In genomic region chr4:134702981-134703834, GRCm38 (mm10) we compare ENCODE assay signal across 8 mouse cellular contexts. TPM values are rescaled to one million over a fixed set of nuclear protein-coding genes. Genes with fewer than 3 reads are reported as not detected.
DNase-seq lines count a peak whose midpoint lies in the region; ATAC-seq and TF ChIP-seq lines count a peak whose summit lies in the region.

No protein-coding gene starts in this region.

- no peak for TF ChIP-seq POLR2A in myocyte (IDR thresholded peaks at IDR 0.05; ENCODE audit: insufficient read length, low read depth)

- peaks cover 45% of the 10 kb centered on the region for H3K4me1 ChIP-seq in hindbrain, embryonic 13.5 days (replicated peaks)
- peaks cover 17% of the 10 kb centered on the region for H3K4me1 ChIP-seq in liver, embryonic 11.5 days (replicated peaks; ENCODE audit: control insufficient read depth, insufficient read depth, low read length)

- no peak; the same call in 1 of the 2 replicates for ATAC-seq in hindbrain, embryonic 13.5 days (ENCODE audit: low FRiP score)
- ATAC-seq in liver, embryonic 11.5 days (replicated peaks; ENCODE audit: low FRiP score) = no peak

- H3ac ChIP-seq in myocyte (ENCODE audit: control insufficient read depth, insufficient read length) = peak overlapping the region; percentile 54

- H3K9me3 ChIP-seq in hindbrain, embryonic 13.5 days = no peaks in the 10 kb centered on the region
- no peaks in the 10 kb centered on the region for H3K9me3 ChIP-seq in liver, embryonic 11.5 days (ENCODE audit: control insufficient read depth, low read length)

- H3K27me3 ChIP-seq in hindbrain, embryonic 13.5 days = peaks cover 31% of the 10 kb centered on the region
- H3K27me3 ChIP-seq in liver, embryonic 11.5 days (replicated peaks; ENCODE audit: control insufficient read depth, insufficient read depth, low read length) = peaks cover 27% of the 10 kb centered on the region
- no peaks in the 10 kb centered on the region for H3K27me3 ChIP-seq in myocyte (ENCODE audit: control insufficient read depth, insufficient read depth, insufficient read length)

- H3K4me2 ChIP-seq in hindbrain, embryonic 13.5 days = peak overlapping the region; percentile 98
- H3K4me2 ChIP-seq in liver, embryonic 11.5 days = peak overlapping the region; percentile 88
- peak overlapping the region; percentile 82 for H3K4me2 ChIP-seq in myocyte (ENCODE audit: low read depth)

- peak overlapping the region; percentile 84 for H3K27ac ChIP-seq in gastrocnemius, adult 2 months
- peak overlapping the region; percentile 58 for H3K27ac ChIP-seq in hindbrain, embryonic 13.5 days
- 0 out of 2 replicates have a peak overlapping the region, but pooled peaks have one; percentile 13 for H3K27ac ChIP-seq in liver, embryonic 11.5 days (ENCODE audit: low read depth, low read length)

- DNase-seq in ZHBTc4 (ENCODE audit: low read depth, low spot score) = peak; percentile 41
- peak; percentile 57 for DNase-seq in cerebellum, adult 11 months
- peak; percentile 62 for DNase-seq in gastrocnemius, adult 2 months
- DNase-seq in liver, embryonic 11.5 days (ENCODE audit: low spot score) = peak; percentile 61
- peak; percentile 17 to 24 for DNase-seq in thymus, adult 18-20 months
- DNase-seq in frontal cortex, postnatal 25 days (ENCODE audit: low spot score in 2 of 2) = no peak

- peaks cover 27% of the 10 kb centered on the region for H3K79me2 ChIP-seq in myocyte (ENCODE audit: control insufficient read depth, insufficient read depth)

- TF ChIP-seq CTCF in gastrocnemius, adult 2 months (IDR thresholded peaks at IDR 0.05) = no peak

- peak overlapping the region; percentile 80 for H3K9ac ChIP-seq in hindbrain, embryonic 13.5 days
- peak overlapping the region; percentile 62 for H3K9ac ChIP-seq in liver, embryonic 11.5 days (ENCODE audit: low read depth, low read length)

- WGBS in hindbrain, embryonic 13.5 days = under 1% methylated on average over 88 of the region's 90 CpGs
- under 1% methylated on average over 81 of the region's 90 CpGs for WGBS in liver, embryonic 11.5 days

- intact Hi-C loops in gastrocnemius, adult 2 months (cut with DNase I) = loop anchor here (2.0 kb wide), 1 partner anchor 110 kb away; no protein-coding TSS in a partner anchor

- H3K4me3 ChIP-seq in gastrocnemius, adult 2 months = peak overlapping the region; percentile 92
- peak overlapping the region; percentile 65 for H3K4me3 ChIP-seq in hindbrain, embryonic 13.5 days
- H3K4me3 ChIP-seq in liver, embryonic 11.5 days (ENCODE audit: low read depth, low read length) = peak overlapping the region; percentile 60
- H3K4me3 ChIP-seq in myocyte = peak overlapping the region; percentile 40

- no peaks in the 10 kb centered on the region for H3K36me3 ChIP-seq in hindbrain, embryonic 13.5 days
- H3K36me3 ChIP-seq in liver, embryonic 11.5 days (ENCODE audit: control insufficient read depth, insufficient read depth, low read length) = no peaks in the 10 kb centered on the region
- H3K36me3 ChIP-seq in myocyte (ENCODE audit: control insufficient read depth, insufficient read depth) = peaks cover 2% of the 10 kb centered on the region

TF ChIP-seq in myocyte, 11 proteins besides CTCF, POLR2A, EP300 and RAD21:
- TF ChIP-seq E2F4 (IDR thresholded peaks at IDR 0.05; ENCODE audit: insufficient read depth) (no peak), POLR2AphosphoS2 (IDR thresholded peaks at IDR 0.05; ENCODE audit: insufficient read length, low read depth) (no peak), USF1 (IDR thresholded peaks at IDR 0.05; ENCODE audit: low read depth) (no peak), SRF (IDR thresholded peaks at IDR 0.05; ENCODE audit: control insufficient read depth, insufficient read length, low read depth) (no peak), MYOD1 (IDR thresholded peaks at IDR 0.05; ENCODE audit: control insufficient read depth in 1 of 3, insufficient read length in 2 of 3, low read depth in 2 of 3) (no peak), MAX (IDR thresholded peaks at IDR 0.05; ENCODE audit: low read depth) (no peak), TCF3 (IDR thresholded peaks at IDR 0.05; ENCODE audit: insufficient read length, low read depth) (no peak), TCF12 (IDR thresholded peaks at IDR 0.05; ENCODE audit: insufficient read depth, poor library complexity, severe bottlenecking) (no peak), MYOG (IDR thresholded peaks at IDR 0.05; ENCODE audit: control insufficient read depth in 1 of 3, insufficient read depth in 1 of 3, insufficient read length in 2 of 3, low read depth in 2 of 3) (no peak), REST (IDR thresholded peaks at IDR 0.05; ENCODE audit: insufficient read depth, insufficient read length) (no peak), CEBPB (IDR thresholded peaks at IDR 0.05; ENCODE audit: insufficient read depth, poor library complexity, severe bottlenecking) (no peak)
TF ChIP-seq in myocyte: peak in this region for 0.

RNA-seq across cellular contexts. Expression of gene Man1c1, which starts 0.9 kb away (rescaled TPM):
- total RNA-seq in gastrocnemius, adult 2 months (2021) = 1 to 10 TPM; 2.9 to 4.2 TPM
- 3.6 and 3.8 TPM in 2 replicates for polyA plus RNA-seq in hindbrain, embryonic 13.5 days (2015; fragmentation: Nextera tagmentation; extraction: Ambion mirVana)
- 3.9 and 4.1 TPM in 2 replicates for polyA plus RNA-seq in liver, embryonic 11.5 days (2014; fragmentation: Nextera tagmentation; extraction: Ambion mirVana)
- polyA plus RNA-seq in myocyte (2012; fragmentation: generic; extraction: Trizol) = 11.3 TPM

Comparison
In these comparisons a context has a peak if more than half of its experiments do, and no peak if none do; other contexts are left out.
1. DNase-seq: peak in ZHBTc4 (single experiment), cerebellum, adult 11 months (single experiment), gastrocnemius, adult 2 months (single experiment), liver, embryonic 11.5 days (single experiment) and thymus, adult 18-20 months (2 of 2); none in frontal cortex, postnatal 25 days (0 of 2).
2. H3K27ac ChIP-seq: peak in every context shown above with its lines; median percentile 84 in gastrocnemius, adult 2 months; 58 in hindbrain, embryonic 13.5 days; 13 in liver, embryonic 11.5 days.
3. H3K4me3 ChIP-seq: peak in every context shown above with its lines; median percentile 92 in gastrocnemius, adult 2 months; 65 in hindbrain, embryonic 13.5 days; 60 in liver, embryonic 11.5 days; 40 in myocyte.
4. Peak in every context shown above with its lines, with median percentiles within 50 percentile points of each other: H3K4me2 ChIP-seq.